Mouse (Mus musculus): Measurements from ENCODE around the gene Ugt1a6a. TPM values are rescaled to one million over a fixed set of nuclear protein-coding genes. Genes with fewer than 3 reads are reported as not detected.

Gene Ugt1a6a
- polyA plus RNA-seq, 1 experiment: 34.0 TPM

GRCm38 (mm10) chr1:88246386-88246785, 111.8 kb downstream of the Ugt1a6a start:
- no peak overlapping the region for H3K4me3 ChIP-seq (ENCODE audit: insufficient read depth, low read length)
- no peak for TF ChIP-seq POLR2A (IDR thresholded peaks at IDR 0.05; ENCODE audit: borderline replicate concordance, low read depth, low read length)
- TF ChIP-seq CTCF (IDR thresholded peaks at IDR 0.05; ENCODE audit: low read depth, low read length): no peak

DNA sequence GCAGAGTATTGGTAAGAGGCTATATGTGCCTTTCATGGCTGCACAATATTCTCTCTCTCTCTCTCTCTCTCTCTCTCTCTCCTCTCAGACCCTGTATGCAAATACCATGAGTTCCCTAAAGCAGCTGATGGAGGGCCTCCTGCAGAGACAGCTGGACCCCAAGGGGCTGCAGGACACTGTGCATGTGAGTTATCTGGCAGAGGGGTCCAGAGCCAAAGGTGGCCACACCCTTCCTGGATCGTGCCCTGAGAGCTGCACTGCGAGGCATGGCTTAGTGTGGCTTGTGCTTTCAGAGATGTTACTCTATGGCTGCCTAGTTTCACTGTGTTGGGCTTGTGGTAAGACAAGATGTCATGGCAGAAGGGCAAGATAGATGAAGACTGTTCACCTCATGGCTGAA, 113.1 kb downstream of the Ugt1a6a start:
- Histone ChIP-seq H3K4me3 (ENCODE audit: insufficient read depth, low read length) (no peak overlapping the region), H3K4me1 (ENCODE audit: control insufficient read depth, insufficient read depth, low read length) (no peaks in the 10 kb centered on the region), H3K27ac (ENCODE audit: insufficient read depth, low read depth, low read length) (no peak overlapping the region)
- TF ChIP-seq POLR2A (IDR thresholded peaks at IDR 0.05; ENCODE audit: borderline replicate concordance, low read depth, low read length): no peak
- no peak for TF ChIP-seq CTCF (IDR thresholded peaks at IDR 0.05; ENCODE audit: low read depth, low read length)

More at GRCm38 (mm10) chr1:88246386-88246785, 111.8 kb downstream of the Ugt1a6a start:
- no peak overlapping the region for H3K27ac ChIP-seq (ENCODE audit: insufficient read depth, low read depth, low read length)
- no peaks in the 10 kb centered on the region for H3K4me1 ChIP-seq (ENCODE audit: control insufficient read depth, insufficient read depth, low read length)

DNA sequence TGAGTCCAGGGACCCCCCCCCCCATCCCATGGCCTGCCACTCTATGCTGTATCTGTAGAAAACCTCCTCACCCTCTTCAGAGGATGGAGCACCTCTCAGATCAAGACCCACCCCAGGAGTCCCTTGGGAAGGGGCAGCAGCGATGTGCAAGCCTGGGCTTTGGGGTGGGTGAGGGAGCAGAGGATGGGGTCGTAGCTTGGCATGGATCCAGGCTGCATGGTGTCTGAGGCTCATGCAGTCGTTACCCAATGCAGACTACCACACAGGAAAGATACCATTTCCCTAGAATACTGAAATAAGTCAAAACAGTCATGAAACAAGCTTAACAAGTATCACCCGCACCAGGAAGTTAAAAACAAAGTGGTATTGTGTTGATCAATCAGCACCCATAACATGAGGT, 114.0 kb downstream of the Ugt1a6a start:
- H3K27ac ChIP-seq (ENCODE audit: insufficient read depth, low read depth, low read length): no peak overlapping the region
- no peak overlapping the region for H3K4me3 ChIP-seq (ENCODE audit: insufficient read depth, low read length)
- H3K4me1 ChIP-seq (ENCODE audit: control insufficient read depth, insufficient read depth, low read length): no peaks in the 10 kb centered on the region
- TF ChIP-seq CTCF (IDR thresholded peaks at IDR 0.05; ENCODE audit: low read depth, low read length) (no peak), POLR2A (IDR thresholded peaks at IDR 0.05; ENCODE audit: borderline replicate concordance, low read depth, low read length) (no peak)

GRCm38 (mm10) chr1:88249596-88249995, 115.0 kb downstream of the Ugt1a6a start:
- no peak for TF ChIP-seq POLR2A (IDR thresholded peaks at IDR 0.05; ENCODE audit: borderline replicate concordance, low read depth, low read length)
- no peak for TF ChIP-seq CTCF (IDR thresholded peaks at IDR 0.05; ENCODE audit: low read depth, low read length)
- Histone ChIP-seq H3K4me3 (ENCODE audit: insufficient read depth, low read length) (no peak overlapping the region), H3K27ac (ENCODE audit: insufficient read depth, low read depth, low read length) (no peak overlapping the region), H3K4me1 (ENCODE audit: control insufficient read depth, insufficient read depth, low read length) (no peaks in the 10 kb centered on the region)

- Histone ChIP-seq H3K4me1 (ENCODE audit: control insufficient read depth, insufficient read depth, low read length) (no peaks in the 10 kb centered on the region), H3K27ac (ENCODE audit: insufficient read depth, low read depth, low read length) (no peak overlapping the region), H3K4me3 (ENCODE audit: insufficient read depth, low read length) (no peak overlapping the region)
- TF ChIP-seq CTCF (IDR thresholded peaks at IDR 0.05; ENCODE audit: low read depth, low read length) (no peak), POLR2A (IDR thresholded peaks at IDR 0.05; ENCODE audit: borderline replicate concordance, low read depth, low read length) (no peak)
These were observed 115.4 kb downstream of the Ugt1a6a start for GRCm38 (mm10) chr1:88250023-88250422.

DNA sequence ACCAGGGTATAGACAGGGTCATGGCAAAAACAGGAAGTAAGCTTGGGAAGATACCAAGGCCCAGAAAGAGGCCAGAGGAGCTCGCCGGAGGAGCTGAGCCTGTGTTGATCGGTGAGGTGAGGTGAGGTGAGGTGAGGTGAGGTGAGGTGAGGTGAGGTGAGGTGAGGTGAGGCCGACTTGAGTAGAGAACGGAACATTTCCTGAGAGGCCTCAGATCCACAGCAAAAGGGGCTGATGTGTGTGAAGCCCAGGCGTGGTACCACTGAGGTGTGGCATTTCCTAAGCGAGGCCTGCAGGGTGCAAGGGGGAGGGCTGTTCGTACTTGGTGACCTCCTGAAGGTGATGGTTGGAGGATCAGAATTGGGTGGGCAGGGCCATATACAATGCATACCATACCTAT, 118.5 kb downstream of the Ugt1a6a start:
- no peak overlapping the region for H3K27ac ChIP-seq (ENCODE audit: insufficient read depth, low read depth, low read length)
- H3K4me1 ChIP-seq (ENCODE audit: control insufficient read depth, insufficient read depth, low read length): no peaks in the 10 kb centered on the region
- TF ChIP-seq POLR2A (IDR thresholded peaks at IDR 0.05; ENCODE audit: borderline replicate concordance, low read depth, low read length) (no peak), CTCF (IDR thresholded peaks at IDR 0.05; ENCODE audit: low read depth, low read length) (no peak)
- H3K4me3 ChIP-seq (ENCODE audit: insufficient read depth, low read length): no peak overlapping the region

DNA sequence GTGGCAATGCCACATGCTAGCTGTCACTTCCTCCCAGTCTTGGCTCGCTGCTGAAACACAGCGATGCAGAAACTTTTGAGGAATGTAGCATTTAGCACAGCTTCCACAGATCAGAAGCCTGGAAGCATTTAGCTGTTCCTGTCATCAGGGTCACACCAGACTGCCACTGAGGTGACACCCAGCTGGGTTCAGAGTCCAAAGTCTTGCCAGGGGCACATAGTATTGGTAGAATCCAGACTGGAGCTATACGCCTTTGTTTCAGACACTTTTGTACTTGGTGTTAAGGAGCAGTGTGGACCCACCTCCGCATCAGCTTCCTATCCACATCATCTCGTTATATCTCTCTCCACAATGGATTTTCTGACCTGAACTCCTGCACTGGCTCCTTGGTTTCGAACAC, 118.9 kb downstream of the Ugt1a6a start:
- H3K27ac ChIP-seq (ENCODE audit: insufficient read depth, low read depth, low read length): no peak overlapping the region
- TF ChIP-seq POLR2A (IDR thresholded peaks at IDR 0.05; ENCODE audit: borderline replicate concordance, low read depth, low read length) (no peak), CTCF (IDR thresholded peaks at IDR 0.05; ENCODE audit: low read depth, low read length) (no peak)
- H3K4me3 ChIP-seq (ENCODE audit: insufficient read depth, low read length): no peak overlapping the region
- H3K4me1 ChIP-seq (ENCODE audit: control insufficient read depth, insufficient read depth, low read length): no peaks in the 10 kb centered on the region

- Histone ChIP-seq H3K27ac (ENCODE audit: insufficient read depth, low read depth, low read length) (no peak overlapping the region), H3K4me3 (ENCODE audit: insufficient read depth, low read length) (no peak overlapping the region), H3K4me1 (ENCODE audit: control insufficient read depth, insufficient read depth, low read length) (no peaks in the 10 kb centered on the region)
- TF ChIP-seq POLR2A (IDR thresholded peaks at IDR 0.05; ENCODE audit: borderline replicate concordance, low read depth, low read length) (no peak), CTCF (IDR thresholded peaks at IDR 0.05; ENCODE audit: low read depth, low read length) (no peak)
These were observed 120.3 kb downstream of the Ugt1a6a start for GRCm38 (mm10) chr1:88254793-88255465.

DNA sequence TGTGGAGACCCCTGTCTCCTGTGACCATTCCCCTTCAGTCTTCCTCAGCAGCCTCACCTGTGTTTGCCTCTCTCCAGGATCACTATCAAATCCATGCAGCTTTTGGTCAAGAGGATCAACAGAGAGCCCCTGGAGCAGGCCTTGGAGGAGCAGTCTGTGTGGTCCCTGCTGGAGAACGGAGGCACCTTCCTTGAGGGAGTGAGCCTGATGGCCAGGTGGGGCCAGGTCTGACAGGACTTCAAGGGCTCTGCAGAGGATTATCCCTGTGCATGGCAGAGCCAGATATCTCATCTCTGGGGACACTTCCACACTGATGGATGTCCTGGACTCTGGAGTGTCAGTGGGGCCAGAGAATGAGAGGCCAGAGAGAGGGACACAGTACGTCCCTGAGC, 120.9 kb downstream of the Ugt1a6a start:
- Histone ChIP-seq H3K4me1 (ENCODE audit: control insufficient read depth, insufficient read depth, low read length) (no peaks in the 10 kb centered on the region), H3K27ac (ENCODE audit: insufficient read depth, low read depth, low read length) (no peak overlapping the region), H3K4me3 (ENCODE audit: insufficient read depth, low read length) (no peak overlapping the region)
- no peak for TF ChIP-seq POLR2A (IDR thresholded peaks at IDR 0.05; ENCODE audit: borderline replicate concordance, low read depth, low read length)
- TF ChIP-seq CTCF (IDR thresholded peaks at IDR 0.05; ENCODE audit: low read depth, low read length): no peak

DNA sequence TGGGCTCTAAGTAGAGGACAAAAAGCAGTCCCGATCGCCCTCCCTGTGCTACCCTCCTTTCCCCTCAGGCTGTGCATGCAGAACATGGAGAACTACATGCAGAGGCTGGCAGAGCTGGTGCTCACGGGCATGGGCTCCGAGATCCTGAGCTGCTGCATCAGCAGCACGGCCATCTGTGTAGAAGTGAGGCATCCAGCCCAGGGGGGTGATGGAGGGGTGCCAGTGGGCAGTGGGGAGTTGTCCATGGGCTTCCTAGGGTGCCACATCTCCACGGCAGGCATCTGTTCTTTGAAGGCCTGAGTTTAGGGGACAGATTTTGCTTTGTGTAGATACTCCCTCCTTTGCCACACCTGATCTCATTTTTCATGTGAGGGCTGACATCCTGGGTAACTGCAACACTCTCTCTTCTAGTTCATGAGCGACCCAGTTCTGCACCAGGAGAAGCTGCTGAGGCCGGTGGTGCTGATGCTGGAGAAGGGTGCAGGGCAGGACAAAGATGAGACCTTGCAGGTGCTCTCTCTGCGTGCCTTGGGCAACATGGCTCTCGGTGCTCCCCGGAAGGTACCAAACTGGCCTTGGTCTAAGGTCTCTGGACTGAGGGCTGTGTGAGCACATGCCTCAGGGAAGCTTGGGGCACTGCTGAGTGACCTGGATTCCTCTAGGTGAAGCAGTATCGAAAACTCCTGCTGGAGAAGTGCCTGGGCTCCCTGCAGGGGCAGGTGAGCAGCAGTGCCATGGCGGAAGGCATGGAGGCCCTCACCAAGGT, 121.6 kb downstream of the Ugt1a6a start:
- TF ChIP-seq CTCF (IDR thresholded peaks at IDR 0.05; ENCODE audit: low read depth, low read length) (no peak), POLR2A (IDR thresholded peaks at IDR 0.05; ENCODE audit: borderline replicate concordance, low read depth, low read length) (no peak)
- H3K27ac ChIP-seq (ENCODE audit: insufficient read depth, low read depth, low read length): no peak overlapping the region
- no peak overlapping the region for H3K4me3 ChIP-seq (ENCODE audit: insufficient read depth, low read length)
- H3K4me1 ChIP-seq (ENCODE audit: control insufficient read depth, insufficient read depth, low read length): no peaks in the 10 kb centered on the region

Measured in bone marrow macrophage, adult 2 months (primary cell).